Mouse (Mus musculus) stomach, postnatal 0 days (tissue): ENCODE results near the gene Ang2. TPM values are rescaled to one million over a fixed set of nuclear protein-coding genes. Genes with fewer than 3 reads are reported as not detected.
"Not testable (repeated sequence)": the region's sequence is repeated elsewhere in the genome, so short reads cannot be mapped to it uniquely, and the experiment has no call there.

Experiments
- ATAC-seq: fragments of 200-750 bp; cut with Nextera tagmentation; 2 replicates; pipeline ENCODE4 v1.8.0; 2017; ENCODE audit not compliant: low FRiP score, low TSS enrichment
- DNase-seq: peaks from one replicate; pipeline ENCODE4 v3.0.0-alpha.2; 2016; ENCODE audit warnings: low spot score
- H3K27ac ChIP-seq: fragments of 300-500 bp; sonication (generic); replicated peaks from 2 replicates; pipeline ENCODE4 v1.5.1; 2014; ENCODE audit warnings: mild to moderate bottlenecking, control low read depth
- H3K27me3 ChIP-seq: fragments of 300-500 bp; sonication (generic); 2 replicates; pipeline ENCODE4 v1.6.1; 2014; ENCODE audit warnings: low read length; ENCODE audit not compliant: control insufficient read depth, insufficient read depth
- H3K36me3 ChIP-seq: fragments of 300-500 bp; sonication (generic); 2 replicates; pipeline ENCODE4 v1.6.1; 2014; ENCODE audit warnings: low read length, mixed read lengths; ENCODE audit not compliant: control insufficient read depth, insufficient read depth
- H3K4me1 ChIP-seq: fragments of 300-500 bp; sonication (generic); replicated peaks from 2 replicates; pipeline ENCODE4 v1.6.1; 2014; ENCODE audit warnings: antibody characterized with exemption; ENCODE audit not compliant: control insufficient read depth, insufficient read depth
- H3K4me2 ChIP-seq: fragments of 300-500 bp; sonication (generic); replicated peaks from 2 replicates; pipeline ENCODE4 v1.6.1; 2014; ENCODE audit warnings: low read depth, mild to moderate bottlenecking, control low read depth, moderate library complexity
- H3K4me3 ChIP-seq: fragments of 300-500 bp; sonication (generic); 2 replicates; pipeline ENCODE4 v1.5.1; 2014; ENCODE audit warnings: low read depth, low read length, control low read depth
- H3K9ac ChIP-seq: fragments of 300-500 bp; sonication (generic); 2 replicates; pipeline ENCODE4 v1.6.1; 2014; ENCODE audit warnings: mild to moderate bottlenecking, low read length, control low read depth, mixed read lengths
- H3K9me3 ChIP-seq: fragments of 300-500 bp; sonication (generic); 2 replicates; pipeline ENCODE4 v1.6.1; 2016; ENCODE audit warnings: low read length; ENCODE audit not compliant: control insufficient read depth
- CTCF ChIP-seq: IDR thresholded peaks from 2 replicates; pipeline ENCODE4 v1.5.1; 2016; ENCODE audit warnings: antibody characterized with exemption, low read depth, mild to moderate bottlenecking, moderate library complexity
- EP300 ChIP-seq: optimal IDR thresholded peaks from 2 replicates; pipeline ENCODE3; 2016; ENCODE audit warnings: antibody characterized with exemption
- WGBS: fragments of 180-500 bp; shearing (Covaris S2); extraction: QIAGEN DNeasy Blood & Tissue Kit; methylation state at CpG from one replicate; pipeline ENCODE4 v1.1.7; 2014; 5-methylcytosine and 5-hydroxymethylcytosine counted together
- polyA plus RNA-seq: library from polyadenylated mRNA; unstranded; fragments of >200 nt; fragmentation: Nextera tagmentation; extraction: Ambion mirVana; gene quantifications from 2 replicates; pipeline ENCODE4 v1.2.1, GENCODE M21; 2015

Gene Ang2
- polyA plus RNA-seq, 1 experiment from 2014 or later: 0.46 TPM

DNA sequence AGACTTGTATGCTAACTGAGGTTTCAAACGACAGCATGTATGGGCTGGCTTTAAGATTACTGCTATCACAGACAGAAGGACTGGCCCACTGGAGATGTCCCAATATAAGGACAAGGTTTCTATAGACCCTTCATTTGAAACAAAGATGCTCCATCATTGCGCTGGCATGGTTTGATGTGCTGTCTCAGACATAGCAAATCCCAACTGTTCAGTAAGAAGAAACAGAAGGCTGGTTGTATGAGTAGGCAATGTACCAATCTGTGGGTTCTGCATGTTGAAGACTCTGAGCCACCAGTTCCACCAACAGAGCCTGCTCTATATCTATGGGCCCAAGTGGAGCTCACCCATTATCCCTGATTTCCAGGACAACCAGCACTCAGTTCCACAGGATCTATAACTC, 4.2 kb upstream of the Ang2 start, which contains the start of gene Ear14:
TSS of gene Ear14 (plus strand) at position 277 of the 400 bp plus-strand sequence.
- H3K4me3 ChIP-seq: no peak within 1 kb of the TSS
- H3K36me3 ChIP-seq: no peaks in the 10 kb centered on the region
- H3K27ac ChIP-seq: no peak within 1 kb of the TSS
- no peak within 1 kb of the TSS for H3K4me2 ChIP-seq
- H3K4me1 ChIP-seq: no peaks in the 10 kb centered on the region
- WGBS: 77% methylated on average over 2 of the region's 2 CpGs
- no peak for ATAC-seq
- TF ChIP-seq CTCF: no peak
- no peak for TF ChIP-seq EP300
- H3K27me3 ChIP-seq: no peaks in the 10 kb centered on the region
- no peaks in the 10 kb centered on the region for H3K9me3 ChIP-seq
- no peak for DNase-seq
- H3K9ac ChIP-seq: no peak within 1 kb of the TSS

DNA sequence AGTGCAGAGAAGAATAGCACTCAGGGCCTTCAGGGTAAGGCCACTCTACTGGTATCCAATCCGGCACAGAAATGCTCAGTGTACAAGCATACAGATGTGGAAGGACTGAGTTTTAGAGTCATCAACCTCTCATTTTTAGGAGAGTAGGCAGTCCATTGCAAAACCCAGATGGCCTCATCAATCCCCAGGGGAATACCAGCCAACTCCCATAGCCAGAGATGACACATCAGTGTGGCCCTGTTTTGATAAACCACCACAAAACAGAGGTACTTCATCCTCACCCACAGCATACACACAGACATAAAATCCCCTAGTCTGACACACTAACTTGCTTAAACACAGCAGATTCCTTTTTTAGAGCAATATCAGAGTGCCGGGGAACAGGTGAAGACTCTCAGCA, 1.5 kb upstream of the Ang2 start:
- ATAC-seq (no peak), DNase-seq (no peak)
- no peak overlapping the region for H3K4me2 ChIP-seq

DNA sequence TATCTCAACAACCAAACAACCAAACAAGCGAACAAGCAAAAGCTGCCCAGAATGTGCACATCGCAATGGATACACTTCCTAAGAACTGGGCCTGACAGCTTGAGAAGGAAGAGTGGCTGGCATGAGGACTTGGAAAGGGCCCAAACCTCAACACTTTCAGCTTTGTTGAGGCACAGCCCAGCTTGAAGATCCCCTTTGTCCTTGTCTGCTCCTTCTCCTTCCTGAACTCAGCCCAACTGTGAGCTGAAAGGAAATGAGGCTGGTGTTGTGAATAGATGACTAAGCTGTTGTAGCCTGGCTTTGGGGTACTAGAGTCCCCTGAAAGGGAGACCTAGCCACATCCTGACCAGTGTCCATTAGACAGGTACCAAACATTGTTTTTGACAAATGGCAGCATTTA, 1.1 kb upstream of the Ang2 start:
- WGBS: 75% methylated on average over 2 of the region's 2 CpGs
- Histone ChIP-seq H3K4me2 (no peak overlapping the region), H3K36me3 (no peaks in the 10 kb centered on the region), H3K9me3 (no peaks in the 10 kb centered on the region), H3K4me3 (no peak overlapping the region), H3K9ac (no peak overlapping the region), H3K4me1 (no peaks in the 10 kb centered on the region), H3K27ac (no peak overlapping the region), H3K27me3 (no peaks in the 10 kb centered on the region)
- TF ChIP-seq EP300: no peak
- TF ChIP-seq CTCF: no peak
- DNase-seq (no peak), ATAC-seq (no peak)

More for the DNA sequence above, 1.5 kb upstream of the Ang2 start:
- Histone ChIP-seq H3K4me3 (no peak overlapping the region), H3K9ac (no peak overlapping the region), H3K4me1 (no peaks in the 10 kb centered on the region), H3K9me3 (no peaks in the 10 kb centered on the region), H3K27ac (no peak overlapping the region), H3K36me3 (no peaks in the 10 kb centered on the region), H3K27me3 (no peaks in the 10 kb centered on the region)
- TF ChIP-seq EP300: no peak
- TF ChIP-seq CTCF: no peak
- 93% methylated on average over 2 of the region's 2 CpGs for WGBS

DNA sequence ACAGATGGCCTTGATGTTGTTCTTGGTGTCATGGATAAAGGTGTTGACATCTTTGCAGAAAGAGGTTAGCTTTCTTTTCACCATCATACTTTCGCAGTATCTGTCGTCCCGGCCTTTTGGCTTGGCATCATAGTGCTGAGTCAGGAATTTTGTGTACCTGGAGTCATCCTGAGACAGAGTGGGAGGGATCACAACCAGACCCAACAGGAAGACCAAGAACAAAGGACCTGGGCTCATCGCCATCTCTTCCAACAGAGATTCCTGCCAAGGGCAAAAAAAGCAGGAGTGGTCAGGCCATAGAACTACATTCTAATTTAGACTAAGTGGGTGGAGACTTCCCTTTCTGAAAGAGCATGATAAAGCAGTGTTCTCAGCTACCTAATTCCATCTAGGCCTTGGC, 3.3 kb downstream of the Ang2 start:
- H3K4me2 ChIP-seq: no peak overlapping the region
- WGBS: 88% methylated on average over 4 of the region's 4 CpGs
- H3K27me3 ChIP-seq: no peaks in the 10 kb centered on the region
- TF ChIP-seq EP300: no peak
- no peak for TF ChIP-seq CTCF
- H3K4me1 ChIP-seq: no peaks in the 10 kb centered on the region
- no peak for ATAC-seq
- H3K4me3 ChIP-seq: no peak overlapping the region
- no peaks in the 10 kb centered on the region for H3K36me3 ChIP-seq
- no peaks in the 10 kb centered on the region for H3K9me3 ChIP-seq
- H3K27ac ChIP-seq: no peak overlapping the region
- no peak for DNase-seq
- H3K9ac ChIP-seq: no peak overlapping the region

DNA sequence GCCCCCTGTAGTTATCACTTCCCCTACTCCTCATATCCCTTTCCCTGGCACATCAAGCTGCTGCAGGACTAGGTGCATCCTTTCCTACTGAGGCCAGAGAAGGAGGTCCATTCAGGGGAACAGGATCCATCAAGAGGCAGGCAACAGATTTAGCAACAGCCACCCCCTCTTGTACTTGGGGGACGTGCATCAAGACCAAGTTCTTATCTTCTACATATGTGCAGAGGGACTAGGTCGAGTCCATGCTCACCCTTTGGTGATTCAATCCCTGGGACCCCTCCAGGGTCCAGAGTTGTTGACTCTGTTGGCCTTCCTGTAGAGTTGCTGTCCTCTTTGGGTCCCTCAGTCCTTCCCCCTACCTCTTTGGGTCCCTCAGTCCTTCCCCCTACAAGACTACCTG, 17.9 kb downstream of the Ang2 start:
- not testable (repeated sequence) for H3K36me3 ChIP-seq, H3K9me3 ChIP-seq, H3K27me3 ChIP-seq, H3K4me1 ChIP-seq, H3K9ac ChIP-seq, ATAC-seq, H3K4me2 ChIP-seq, DNase-seq, H3K4me3 ChIP-seq, H3K27ac ChIP-seq
- 78% methylated on average over 2 of the region's 2 CpGs for WGBS

DNA sequence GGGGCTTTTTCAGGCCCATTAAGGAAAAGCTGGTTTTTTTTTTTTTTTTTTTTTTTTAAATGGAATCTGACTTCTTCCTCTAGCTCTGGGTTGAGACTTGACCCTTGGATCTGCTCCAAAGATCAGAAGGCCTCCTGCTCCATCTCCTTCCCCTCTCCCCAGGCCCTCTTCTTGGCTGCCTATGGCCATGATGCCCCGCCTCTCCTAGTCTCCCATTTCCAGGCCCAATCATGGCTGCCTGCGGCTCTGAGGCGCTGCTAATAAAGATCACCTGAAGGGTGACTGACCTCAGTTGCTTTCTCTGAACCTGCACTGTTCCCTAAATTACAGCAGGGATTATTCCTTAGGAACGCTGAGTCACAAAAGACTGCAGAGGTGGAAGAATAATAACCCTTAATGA, 25.1 kb downstream of the Ang2 start:
- H3K9ac ChIP-seq: no peak overlapping the region
- ATAC-seq: no peak

DNA sequence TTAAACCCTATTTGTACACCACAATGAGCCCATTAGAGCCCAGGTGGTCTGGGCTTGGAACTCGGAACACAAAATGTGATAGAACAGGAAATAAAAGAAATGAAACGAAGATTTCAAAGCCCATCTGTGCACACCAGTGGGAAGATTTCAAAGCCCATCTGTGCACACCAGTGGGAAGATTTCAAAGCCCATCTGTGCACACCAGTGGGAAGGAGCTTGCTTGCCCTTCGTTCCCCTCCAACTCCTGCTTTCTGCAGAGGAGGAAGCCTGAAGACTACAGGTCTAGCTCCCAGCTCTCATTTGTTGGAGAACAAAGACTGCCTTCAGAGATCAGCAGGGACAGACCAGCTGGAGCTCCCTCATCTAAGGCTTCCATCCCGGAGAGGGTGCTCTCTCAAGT, 26.0 kb downstream of the Ang2 start:
- H3K4me2 ChIP-seq, H3K27me3 ChIP-seq, H3K4me3 ChIP-seq, H3K9me3 ChIP-seq, H3K4me1 ChIP-seq, DNase-seq, H3K36me3 ChIP-seq, H3K9ac ChIP-seq, ATAC-seq, H3K27ac ChIP-seq: not testable (repeated sequence)
- WGBS: 46% methylated on average over 4 of the region's 4 CpGs

More for the DNA sequence above, 25.1 kb downstream of the Ang2 start:
- H3K27me3 ChIP-seq: no peaks in the 10 kb centered on the region
- no peak overlapping the region for H3K27ac ChIP-seq
- no peaks in the 10 kb centered on the region for H3K4me1 ChIP-seq
- H3K36me3 ChIP-seq: no peaks in the 10 kb centered on the region
- 83% methylated on average over 4 of the region's 4 CpGs for WGBS
- H3K4me2 ChIP-seq: no peak overlapping the region
- no peak for DNase-seq
- H3K9me3 ChIP-seq: no peaks in the 10 kb centered on the region
- no peak overlapping the region for H3K4me3 ChIP-seq
- TF ChIP-seq CTCF (no peak), EP300 (no peak)
